Mouse (Mus musculus) MEL (cell line): ENCODE data around the gene Pcsk5. TPM values are rescaled to one million over a fixed set of nuclear protein-coding genes. Genes with fewer than 3 reads are reported as not detected.

ENCODE experiments used
- DNase-seq: peaks from one replicate; pipeline ENCODE4 v3.0.0; 2011; ENCODE audit warnings: low read depth, low spot score
- H3K27ac ChIP-seq: 2 replicates; pipeline ENCODE4 v1.5.1; 2012; ENCODE audit warnings: low read depth, mild to moderate bottlenecking, control low read depth, low read length, moderate library complexity; ENCODE audit not compliant: control insufficient read depth
- H3K27me3 ChIP-seq, 2 experiments: fragments of 150-350 bp in 1 of 2; sonication (generic) in 1 of 2; 2 replicates each; pipeline ENCODE4 v1.6.1; 2012; ENCODE audit warnings: low read length in 2 of 2, mild to moderate bottlenecking in 2 of 2, improper control_type of control experiment in 1 of 2, moderate library complexity in 1 of 2; ENCODE audit not compliant: insufficient read depth in 2 of 2, control insufficient read depth in 1 of 2
- H3K36me3 ChIP-seq, 2 experiments: 2 replicates each; pipeline ENCODE4 v1.6.1; 2012 to 2014; ENCODE audit warnings: low read length in 2 of 2, improper control_type of control experiment in 1 of 2, inconsistent platforms in 1 of 2, mild to moderate bottlenecking in 1 of 2; ENCODE audit not compliant: insufficient read depth in 2 of 2, control insufficient read depth in 1 of 2
- H3K4me1 ChIP-seq, 2 experiments: fragments of 150-350 bp in 1 of 2; sonication (generic) in 1 of 2; 2 replicates each; pipeline ENCODE4 v1.6.1; 2012; ENCODE audit warnings: low read length in 2 of 2, improper control_type of control experiment in 1 of 2, mild to moderate bottlenecking in 1 of 2; ENCODE audit not compliant: insufficient read depth in 2 of 2, control insufficient read depth in 1 of 2
- H3K4me3 ChIP-seq, 2 experiments: fragments of 150-350 bp in 1 of 2; sonication (generic) in 1 of 2; 2 replicates each; pipeline ENCODE4 v1.5.1; 2012; ENCODE audit warnings: low read depth in 2 of 2, low read length in 2 of 2, mild to moderate bottlenecking in 2 of 2, moderate library complexity in 2 of 2, control low read depth in 1 of 2, improper control_type of control experiment in 1 of 2; ENCODE audit not compliant: control insufficient read depth in 1 of 2, insufficient read depth in 1 of 2
- H3K79me2 ChIP-seq: 2 replicates; pipeline ENCODE4 v1.6.1; 2012; ENCODE audit warnings: mild to moderate bottlenecking, low read length, moderate library complexity; ENCODE audit not compliant: control insufficient read depth, poor library complexity, insufficient read depth
- H3K9ac ChIP-seq: 2 replicates; pipeline ENCODE4 v1.6.1; 2012; ENCODE audit warnings: low read depth, mild to moderate bottlenecking, control low read depth, low read length, moderate library complexity; ENCODE audit not compliant: control insufficient read depth, poor library complexity, severe bottlenecking
- H3K9me3 ChIP-seq: fragments of 150-350 bp; sonication (generic); replicated peaks from 2 replicates; pipeline ENCODE4 v1.6.1; 2012; ENCODE audit warnings: mild to moderate bottlenecking, low read length, improper control_type of control experiment, moderate library complexity; ENCODE audit not compliant: insufficient read depth
- CHD2 ChIP-seq: IDR thresholded peaks from 2 replicates; pipeline ENCODE4 v1.6.1; 2011; ENCODE audit warnings: low read length, improper control_type of control experiment
- CTCF ChIP-seq, 3 experiments: IDR thresholded peaks in 2 of 3; conservative IDR thresholded peaks in 1 of 3; 2 replicates each; pipeline ENCODE4 v1.5.1; 2011 to 2012; ENCODE audit warnings: low read length in 3 of 3, low read depth in 2 of 3, mild to moderate bottlenecking in 2 of 3, improper control_type of control experiment in 1 of 3, inconsistent platforms in 1 of 3, mixed read lengths in 1 of 3, moderate library complexity in 1 of 3; ENCODE audit not compliant: control insufficient read depth in 1 of 3, insufficient read depth in 1 of 3, poor library complexity in 1 of 3, severe bottlenecking in 1 of 3
- E2F4 ChIP-seq: IDR thresholded peaks from 2 replicates; pipeline ENCODE4 v1.6.1; 2011; ENCODE audit warnings: low read depth, low read length, improper control_type of control experiment, borderline replicate concordance
- EP300 ChIP-seq, 2 experiments: IDR thresholded peaks; 2 replicates each; pipeline ENCODE4 v1.6.1; 2011; ENCODE audit warnings: improper control_type of control experiment in 2 of 2, low read length in 2 of 2, low read depth in 1 of 2, mild to moderate bottlenecking in 1 of 2
- ETS1 ChIP-seq: IDR thresholded peaks from 2 replicates; pipeline ENCODE4 v1.6.1; 2012; ENCODE audit warnings: low read depth, mild to moderate bottlenecking, inconsistent platforms, low read length, improper control_type of control experiment, moderate library complexity
- GABPA ChIP-seq: IDR thresholded peaks from 2 replicates; pipeline ENCODE4 v1.6.1; 2012; ENCODE audit warnings: low read depth, mild to moderate bottlenecking, inconsistent platforms, low read length, improper control_type of control experiment, moderate library complexity
- GATA1 ChIP-seq: IDR thresholded peaks from 2 replicates; pipeline ENCODE4 v1.6.1; 2011; ENCODE audit warnings: low read depth, low read length, improper control_type of control experiment
- KAT2A ChIP-seq: conservative IDR thresholded peaks from 2 replicates; pipeline ENCODE4 v1.6.1; 2012; ENCODE audit warnings: low read depth, low read length, improper control_type of control experiment, inconsistent platforms
- MAFK ChIP-seq: IDR thresholded peaks from 2 replicates; pipeline ENCODE4 v1.6.1; 2011; ENCODE audit warnings: low read depth, mild to moderate bottlenecking, low read length, improper control_type of control experiment, borderline replicate concordance
- MAX ChIP-seq: IDR thresholded peaks from 2 replicates; pipeline ENCODE4 v1.6.1; 2011; ENCODE audit warnings: low read length, improper control_type of control experiment
- MXI1 ChIP-seq: IDR thresholded peaks from 2 replicates; pipeline ENCODE4 v1.6.1; 2011; ENCODE audit warnings: mild to moderate bottlenecking, low read depth, low read length, improper control_type of control experiment
- MYC ChIP-seq: IDR thresholded peaks from 2 replicates; pipeline ENCODE4 v1.6.1; 2011; ENCODE audit warnings: low read depth, mild to moderate bottlenecking, low read length, improper control_type of control experiment, moderate library complexity
- NELFE ChIP-seq: IDR thresholded peaks from 2 replicates; pipeline ENCODE4 v1.6.1; 2011; ENCODE audit warnings: low read depth, low read length, improper control_type of control experiment
- NRF1 ChIP-seq: IDR thresholded peaks from 2 replicates; pipeline ENCODE4 v1.6.1; 2014; ENCODE audit warnings: low read depth, mild to moderate bottlenecking, inconsistent platforms, low read length, improper control_type of control experiment, moderate library complexity; ENCODE audit not compliant: poor library complexity, insufficient read depth, severe bottlenecking
- SIN3A ChIP-seq: IDR thresholded peaks from 2 replicates; pipeline ENCODE4 v1.6.1; 2012; ENCODE audit warnings: low read length, improper control_type of control experiment, inconsistent platforms
- SMC3 ChIP-seq: IDR thresholded peaks from 2 replicates; pipeline ENCODE4 v1.6.1; 2011; ENCODE audit warnings: low read depth, low read length, improper control_type of control experiment
- TBP ChIP-seq: IDR thresholded peaks from 2 replicates; pipeline ENCODE4 v1.8.0; 2011; ENCODE audit warnings: low read depth, low read length, improper control_type of control experiment
- USF2 ChIP-seq, 2 experiments: IDR thresholded peaks; 2 replicates each; pipeline ENCODE4 v1.6.1; 2011 to 2012; ENCODE audit warnings: improper control_type of control experiment in 2 of 2, low read length in 2 of 2, borderline replicate concordance in 1 of 2, inconsistent platforms in 1 of 2, low read depth in 1 of 2, mild to moderate bottlenecking in 1 of 2; ENCODE audit not compliant: insufficient read depth in 1 of 2
- ZMIZ1 ChIP-seq: IDR thresholded peaks from 2 replicates; pipeline ENCODE4 v1.6.1; 2012; ENCODE audit warnings: low read depth, mild to moderate bottlenecking, inconsistent platforms, low read length, improper control_type of control experiment, moderate library complexity
- ZNF384 ChIP-seq: IDR thresholded peaks from 2 replicates; pipeline ENCODE4 v1.6.1; 2012; ENCODE audit warnings: low read depth, mild to moderate bottlenecking, inconsistent platforms, low read length, improper control_type of control experiment
- polyA plus RNA-seq, 2 experiments: library from polyadenylated mRNA; stranded (reverse) in 1 of 2; unstranded in 1 of 2; fragments of >175 nt in 1 of 2; fragments of >200 nt in 1 of 2; gene quantifications; 2 replicates each; pipeline versions ENCODE4 v1.2.1 to v1.2.4; 2012; ENCODE audit warnings: low replicate concordance in 2 of 2, low read depth in 1 of 2; ENCODE audit not compliant: insufficient read length in 2 of 2, insufficient read depth in 1 of 2, missing spikeins in 1 of 2
- total RNA-seq: library from RNA; depleted of rRNA; stranded (reverse); fragments of 300-350 nt; gene quantifications from 2 replicates; pipeline ENCODE4 v1.2.3, GENCODE M21; 2012

Gene Pcsk5
- total and polyA plus RNA-seq, 3 experiments = not detected

DNA sequence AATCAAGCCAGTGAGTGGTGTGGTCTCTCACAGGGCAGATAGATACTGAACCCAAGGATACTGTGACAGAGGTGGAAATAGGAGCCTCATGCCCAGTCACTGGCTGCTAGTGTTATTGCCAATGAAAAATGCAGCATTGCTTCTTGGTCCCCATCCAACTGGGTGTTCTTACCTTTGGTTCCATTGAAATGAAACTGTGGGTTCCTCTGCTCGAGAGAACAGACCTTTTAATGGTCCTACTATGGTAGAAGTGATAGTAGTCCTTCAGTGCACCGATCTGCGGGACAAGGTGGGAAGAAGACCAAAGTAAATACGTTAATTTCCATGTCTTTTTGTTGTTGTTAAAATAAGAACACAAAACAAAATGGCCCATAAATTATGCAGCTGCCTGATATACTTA lies 44.0 kb downstream of the Pcsk5 start:
- Histone ChIP-seq H3K4me3 (no peak overlapping the region), H3K27ac (no peak overlapping the region), H3K4me1 (no peaks in the 10 kb centered on the region), H3K36me3 (no peaks in the 10 kb centered on the region), H3K9ac (no peak overlapping the region), H3K27me3 (no peaks in the 10 kb centered on the region), H3K79me2 (no peaks in the 10 kb centered on the region), H3K9me3 (no peaks in the 10 kb centered on the region)
- no peak for DNase-seq
- TF ChIP-seq ETS1 = no peak
- TF ChIP-seq E2F4 = no peak
- TF ChIP-seq MAFK = no peak
- TF ChIP-seq NELFE = no peak
- no peak for TF ChIP-seq TBP
- no peak for TF ChIP-seq GATA1
- no peak for TF ChIP-seq SIN3A
- no peak for TF ChIP-seq ZMIZ1

DNA sequence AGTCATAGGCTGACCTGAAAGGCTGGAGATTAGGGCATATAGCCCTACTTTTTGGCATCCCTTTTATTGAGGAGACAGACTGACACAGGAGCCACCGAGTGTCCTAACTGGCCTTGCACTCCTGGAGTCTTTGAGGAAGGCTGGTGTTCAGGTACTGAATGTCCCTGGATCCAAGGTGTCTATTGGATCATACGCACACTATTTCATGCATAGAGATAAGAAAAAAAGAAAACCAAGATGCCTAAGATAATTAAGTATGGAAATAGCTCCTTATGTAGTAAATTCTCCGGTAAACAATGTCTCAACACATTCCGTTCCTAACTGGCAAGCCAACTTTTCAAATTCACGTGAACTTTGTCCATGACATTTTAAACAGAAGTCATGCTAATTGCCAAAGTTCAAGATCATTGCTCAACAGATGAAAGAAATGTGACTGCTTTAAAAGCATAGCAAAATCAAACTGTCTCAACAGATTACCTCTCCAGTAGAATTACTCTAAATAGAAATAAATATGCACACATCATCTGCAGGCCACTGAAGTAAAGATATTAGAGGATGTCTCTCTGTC lies 45.9 kb downstream of the Pcsk5 start:
- H3K4me3 ChIP-seq = no peak overlapping the region
- no peaks in the 10 kb centered on the region for H3K36me3 ChIP-seq
- H3K79me2 ChIP-seq = no peaks in the 10 kb centered on the region
- no peaks in the 10 kb centered on the region for H3K27me3 ChIP-seq
- DNase-seq = no peak
- H3K27ac ChIP-seq = no peak overlapping the region
- no peaks in the 10 kb centered on the region for H3K4me1 ChIP-seq
- TF ChIP-seq ZMIZ1 = no peak
- no peak for TF ChIP-seq USF2 (IDR thresholded peaks at IDR 0.05; ENCODE audit: borderline replicate concordance in 1 of 2, insufficient read depth in 1 of 2, low read depth in 1 of 2, low read length in 2 of 2)
- TF ChIP-seq MAX = no peak
- no peak for TF ChIP-seq SIN3A
- no peak for TF ChIP-seq MXI1
- TF ChIP-seq KAT2A = no peak
- TF ChIP-seq, all 39 proteins: peak for 0
- no peak overlapping the region for H3K9ac ChIP-seq
- H3K9me3 ChIP-seq = no peaks in the 10 kb centered on the region

DNA sequence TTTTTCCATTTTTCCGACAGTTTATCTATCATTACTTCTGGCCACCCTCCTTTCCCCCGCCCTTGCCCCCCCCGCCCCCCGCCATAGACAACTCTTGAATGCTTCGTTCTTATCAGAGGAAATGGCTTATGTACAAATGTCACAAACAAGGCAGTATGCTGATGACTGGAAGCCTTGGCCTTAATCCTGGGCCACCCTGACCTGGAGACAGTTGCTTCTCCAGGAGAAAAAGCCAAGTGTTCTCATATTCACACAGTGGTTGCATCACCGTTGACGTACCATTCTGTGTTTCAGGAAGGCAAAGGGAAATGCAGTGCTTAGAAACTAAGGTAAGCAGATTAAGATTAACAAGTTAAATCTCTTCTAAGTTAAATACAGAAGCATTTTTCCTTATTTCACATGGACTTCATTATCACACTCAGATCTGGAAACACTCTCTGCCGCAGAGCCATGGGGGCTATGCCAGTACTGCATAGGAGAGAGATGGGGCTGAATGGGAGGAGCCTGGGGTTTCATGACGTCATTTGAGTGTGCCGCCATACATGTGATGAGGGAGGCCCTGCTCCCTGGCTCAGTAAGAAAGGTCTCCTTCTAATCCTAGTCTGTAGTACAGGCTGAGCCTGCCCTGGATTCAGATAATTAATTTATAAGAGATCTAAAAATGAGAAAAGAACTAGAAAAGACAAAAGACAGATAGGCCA lies 48.7 kb downstream of the Pcsk5 start:
- Histone ChIP-seq H3K4me1 (no peaks in the 10 kb centered on the region), H3K27me3 (no peaks in the 10 kb centered on the region), H3K27ac (no peak overlapping the region), H3K9ac (no peak overlapping the region), H3K79me2 (no peaks in the 10 kb centered on the region), H3K9me3 (no peaks in the 10 kb centered on the region), H3K36me3 (no peaks in the 10 kb centered on the region)
- DNase-seq = no peak
- TF ChIP-seq NRF1 = no peak
- no peak for TF ChIP-seq CTCF (IDR thresholded peaks at IDR 0.05 in 2 of 3, conservative IDR thresholded peaks at IDR 0.05 in 1 of 3; ENCODE audit: control insufficient read depth in 1 of 3, insufficient read depth in 1 of 3, low read depth in 2 of 3, low read length in 3 of 3, poor library complexity in 1 of 3, severe bottlenecking in 1 of 3)
- no peak for TF ChIP-seq MYC
- no peak for TF ChIP-seq GABPA
- no peak for TF ChIP-seq ZNF384
- no peak for TF ChIP-seq SMC3
- no peak for TF ChIP-seq EP300 (IDR thresholded peaks at IDR 0.05; ENCODE audit: low read depth in 1 of 2, low read length in 2 of 2)
- TF ChIP-seq GATA1 = no peak
- TF ChIP-seq CHD2 = no peak
- TF ChIP-seq, all 39 proteins: peak for 0
- H3K4me3 ChIP-seq = no peak overlapping the region
